ENCODE assay signal across 10 mouse cellular contexts in genomic region chr3:96427311-96427710, GRCm38 (mm10). TPM values are rescaled to one million over a fixed set of nuclear protein-coding genes. Genes with fewer than 3 reads are reported as not detected.
DNase-seq lines count a peak whose midpoint lies in the region; ATAC-seq and TF ChIP-seq lines count a peak whose summit lies in the region.
"Had no signal": no experiment of that assay in that cellular context is flagged by ENCODE, and none has a peak within 500 bp of the region (broad histone marks: within the 10 kb centered on the region; RNA-seq: fewer than 3 reads in every experiment).

No protein-coding gene starts in this region.

- no peak overlapping the region for H3K9ac ChIP-seq in stomach, embryonic 14.5 days (replicated peaks; ENCODE audit: low read depth, low read length)
- no peak overlapping the region for H3K9ac ChIP-seq in stomach, postnatal 0 days (ENCODE audit: low read length)
- no peak overlapping the region for H3K9ac ChIP-seq in intestine, embryonic 16.5 days (ENCODE audit: low read depth, low read length)
- H3K9ac ChIP-seq: midbrain, embryonic 12.5 days had no signal

- TF ChIP-seq CTCF in stomach, postnatal 0 days (IDR thresholded peaks at IDR 0.05; ENCODE audit: low read depth) = no peak

- H3K4me2 ChIP-seq in stomach, embryonic 14.5 days (replicated peaks; ENCODE audit: low read depth, low read length) = peak overlapping the region; percentile 14; the same call in 1 of the 2 replicates
- no peak overlapping the region; the same call in 1 of the 2 replicates for H3K4me2 ChIP-seq in stomach, postnatal 0 days (replicated peaks; ENCODE audit: low read depth)
- H3K4me2 ChIP-seq in intestine, embryonic 16.5 days (ENCODE audit: low read depth, low read length) = peak overlapping the region; percentile 17
- H3K4me2 ChIP-seq: midbrain, embryonic 12.5 days had no signal

- ATAC-seq in stomach, embryonic 14.5 days (ENCODE audit: insufficient number of reproducible peaks, insufficient read depth, low FRiP score, low read depth) = no peak
- no peak for ATAC-seq in stomach, postnatal 0 days (ENCODE audit: low FRiP score, low TSS enrichment)
- peak; percentile 50; the same call in 1 of the 2 replicates for ATAC-seq in intestine, embryonic 16.5 days
- ATAC-seq: forebrain, embryonic 14.5 days had no signal

- 14% methylated on average over 4 of the region's 4 CpGs for WGBS in stomach, embryonic 14.5 days
- WGBS in stomach, postnatal 0 days = 30% methylated on average over 4 of the region's 4 CpGs
- 20% methylated on average over 4 of the region's 4 CpGs for WGBS in intestine, embryonic 16.5 days

- no peaks in the 10 kb centered on the region for H3K9me3 ChIP-seq in stomach, embryonic 14.5 days (ENCODE audit: control insufficient read depth, low read depth, low read length)
- no peaks in the 10 kb centered on the region for H3K9me3 ChIP-seq in stomach, postnatal 0 days (ENCODE audit: control insufficient read depth, low read length)
- no peaks in the 10 kb centered on the region for H3K9me3 ChIP-seq in intestine, embryonic 16.5 days (ENCODE audit: control insufficient read depth, low read length)
- H3K9me3 ChIP-seq: midbrain, embryonic 12.5 days had no signal

- H3K4me3 ChIP-seq in stomach, embryonic 14.5 days (ENCODE audit: low read depth, low read length) = no peak overlapping the region
- no peak overlapping the region for H3K4me3 ChIP-seq in stomach, postnatal 0 days (ENCODE audit: low read depth, low read length)
- peak overlapping the region; percentile 24 for H3K4me3 ChIP-seq in intestine, embryonic 16.5 days (ENCODE audit: low read length)
- H3K4me3 ChIP-seq: midbrain, embryonic 12.5 days had no signal

- no peaks in the 10 kb centered on the region for H3K27me3 ChIP-seq in stomach, embryonic 14.5 days (ENCODE audit: control insufficient read depth, insufficient read depth, low read length)
- H3K27me3 ChIP-seq in stomach, postnatal 0 days (ENCODE audit: control insufficient read depth, insufficient read depth, low read length) = no peaks in the 10 kb centered on the region
- H3K27me3 ChIP-seq in intestine, embryonic 16.5 days (replicated peaks; ENCODE audit: control insufficient read depth, insufficient read depth, low read length) = 0 out of 2 replicates have a peak, but pooled peaks cover 2% of the 10 kb centered on the region

- no peaks in the 10 kb centered on the region; the same call in 1 of the 2 replicates for H3K4me1 ChIP-seq in stomach, embryonic 14.5 days (ENCODE audit: control insufficient read depth, insufficient read depth, low read length)
- no peaks in the 10 kb centered on the region for H3K4me1 ChIP-seq in stomach, postnatal 0 days (replicated peaks; ENCODE audit: control insufficient read depth, insufficient read depth)
- H3K4me1 ChIP-seq in intestine, embryonic 16.5 days (ENCODE audit: control insufficient read depth, insufficient read depth, low read length) = no peaks in the 10 kb centered on the region

- H3K27ac ChIP-seq in stomach, embryonic 14.5 days (ENCODE audit: low read length) = no peak overlapping the region
- H3K27ac ChIP-seq in stomach, postnatal 0 days (replicated peaks) = no peak overlapping the region
- H3K27ac ChIP-seq in intestine, embryonic 16.5 days (ENCODE audit: low read length) = no peak overlapping the region
- H3K27ac ChIP-seq: midbrain, embryonic 12.5 days had no signal

- no peaks in the 10 kb centered on the region for H3K36me3 ChIP-seq in stomach, embryonic 14.5 days (ENCODE audit: control insufficient read depth, insufficient read depth, low read length)
- H3K36me3 ChIP-seq in stomach, postnatal 0 days (ENCODE audit: control insufficient read depth, insufficient read depth, low read length) = no peaks in the 10 kb centered on the region
- no peaks in the 10 kb centered on the region for H3K36me3 ChIP-seq in intestine, embryonic 16.5 days (ENCODE audit: control insufficient read depth, insufficient read depth, low read length)
- H3K36me3 ChIP-seq: midbrain, embryonic 12.5 days had no signal

- TF ChIP-seq EP300 in stomach, postnatal 0 days (optimal IDR thresholded peaks at IDR 0.05) = no peak

- peak; percentile 71 for DNase-seq in heart, adult 11 months
- DNase-seq in heart, adult 8-10 months (ENCODE audit: low spot score) = no peak
- no peak for DNase-seq in stomach, postnatal 0 days (ENCODE audit: low spot score)
- DNase-seq in yolk sac, embryonic 10.5 days (ENCODE audit: low spot score) = peak; percentile 56
- DNase-seq in cerebellum, adult 11 months = no peak
- no peak for DNase-seq in urinary bladder, postnatal 10 days (ENCODE audit: low spot score)

RNA-seq across cellular contexts. Expression of gene BC107364, which starts 24.8 kb away (rescaled TPM):
- not detected for total RNA-seq in heart, adult 8-10 months (2022)
- polyA plus RNA-seq in stomach, embryonic 14.5 days (2014; fragmentation: Nextera tagmentation; extraction: Ambion mirVana) = not detected in 2 replicates
- polyA plus RNA-seq in stomach, postnatal 0 days (2015; fragmentation: Nextera tagmentation; extraction: Ambion mirVana) = 0.18 and 0.36 TPM in 2 replicates
- 0.12 and 0.21 TPM in 2 replicates for polyA plus RNA-seq in intestine, embryonic 16.5 days (2015; fragmentation: Nextera tagmentation; extraction: Ambion mirVana)
- polyA plus RNA-seq: forebrain, embryonic 14.5 days; midbrain, embryonic 12.5 days had no signal

Comparison
In these comparisons a context has a peak if more than half of its experiments do, and no peak if none do; other contexts are left out.
1. DNase-seq: peak in heart, adult 11 months (single experiment) and yolk sac, embryonic 10.5 days (single experiment); none in heart, adult 8-10 months (single experiment), stomach, postnatal 0 days (single experiment), cerebellum, adult 11 months (single experiment) and urinary bladder, postnatal 10 days (single experiment).